In the genomic region with DNA sequence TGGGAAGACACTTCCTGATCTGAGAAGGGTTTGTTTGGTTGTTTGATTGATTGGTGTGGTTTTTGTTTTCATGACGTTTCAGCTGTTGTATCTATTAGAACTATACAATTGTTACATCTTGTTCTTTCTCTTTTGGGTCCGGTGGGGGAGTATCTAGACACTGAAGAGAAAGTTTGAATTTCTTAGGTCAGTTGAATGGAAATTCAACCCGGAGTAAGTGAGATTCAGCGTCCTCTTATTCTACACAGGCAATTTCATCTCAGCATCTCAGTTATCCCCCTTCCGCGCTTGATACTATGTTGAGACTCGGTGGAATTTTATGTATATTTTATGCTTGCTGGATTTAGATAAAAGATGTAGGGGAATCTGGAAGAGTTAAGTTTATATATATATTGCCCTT, we compare ENCODE assay signal across 8 mouse cellular contexts. TPM values are rescaled to one million over a fixed set of nuclear protein-coding genes. Genes with fewer than 3 reads are reported as not detected.
DNase-seq lines count a peak whose midpoint lies in the region; ATAC-seq and TF ChIP-seq lines count a peak whose summit lies in the region.

No protein-coding gene starts in this region.

- no peaks in the 10 kb centered on the region for H3K4me1 ChIP-seq in neural tube, embryonic 11.5 days (ENCODE audit: control insufficient read depth, insufficient read depth, low read length)
- H3K4me1 ChIP-seq in embryonic facial prominence, embryonic 14.5 days (ENCODE audit: control insufficient read depth, insufficient read depth, low read length), result no peaks in the 10 kb centered on the region
- H3K4me1 ChIP-seq in limb, embryonic 10.5 days, result no peaks in the 10 kb centered on the region
- H3K4me1 ChIP-seq in small intestine, adult 2 months (ENCODE audit: control insufficient read depth, insufficient read depth, insufficient read length, low read length), result no peaks in the 10 kb centered on the region

- no peak for ATAC-seq in neural tube, embryonic 11.5 days (ENCODE audit: insufficient read depth, low FRiP score, low TSS enrichment)
- no peak for ATAC-seq in embryonic facial prominence, embryonic 14.5 days (ENCODE audit: low read depth)
- no peak for ATAC-seq in megakaryocyte-erythroid progenitor cell, adult 5-6 weeks (replicated peaks; ENCODE audit: low FRiP score, low TSS enrichment, poor library complexity, severe bottlenecking)

- no peaks in the 10 kb centered on the region for H3K27me3 ChIP-seq in neural tube, embryonic 11.5 days (ENCODE audit: control insufficient read depth, insufficient read depth, low read length)
- H3K27me3 ChIP-seq in embryonic facial prominence, embryonic 14.5 days (replicated peaks; ENCODE audit: control insufficient read depth, insufficient read depth, low read length), result no peaks in the 10 kb centered on the region
- H3K27me3 ChIP-seq in limb, embryonic 10.5 days (ENCODE audit: low read depth, poor library complexity, severe bottlenecking), result no peaks in the 10 kb centered on the region
- H3K27me3 ChIP-seq in small intestine, adult 2 months (ENCODE audit: control insufficient read depth, insufficient read depth, low read length), result no peaks in the 10 kb centered on the region

- H3K4me3 ChIP-seq in neural tube, embryonic 11.5 days (ENCODE audit: low read depth, low read length), result peak overlapping the region; percentile 23
- peak overlapping the region; percentile 61 for H3K4me3 ChIP-seq in embryonic facial prominence, embryonic 14.5 days (ENCODE audit: low read depth, low read length)
- H3K4me3 ChIP-seq in limb, embryonic 10.5 days, result peak overlapping the region; percentile 70
- no peak overlapping the region for H3K4me3 ChIP-seq in small intestine, adult 2 months (ENCODE audit: low read depth, low read length)

- 12% methylated on average over 7 of the region's 7 CpGs for WGBS in neural tube, embryonic 11.5 days
- 9% methylated on average over 7 of the region's 7 CpGs for WGBS in embryonic facial prominence, embryonic 14.5 days
- 21% methylated on average over 7 of the region's 7 CpGs for WGBS in limb, embryonic 10.5 days
- 4% methylated on average over 7 of the region's 7 CpGs for WGBS in small intestine, adult 2 months

- H3K9ac ChIP-seq in neural tube, embryonic 11.5 days (ENCODE audit: low read length), result no peak overlapping the region
- H3K9ac ChIP-seq in embryonic facial prominence, embryonic 14.5 days (ENCODE audit: low read depth, low read length), result no peak overlapping the region

- TF ChIP-seq POLR2A in small intestine, adult 2 months (IDR thresholded peaks at IDR 0.05; ENCODE audit: low read depth, low read length), result no peak

- TF ChIP-seq CTCF in small intestine, adult 2 months (IDR thresholded peaks at IDR 0.05; ENCODE audit: extremely low read depth, insufficient read length, insufficient replicate concordance, low read depth, low read length), result no peak

- no peak for DNase-seq in neural tube, embryonic 11.5 days (ENCODE audit: low spot score)
- DNase-seq in neural tube, embryonic 10.5 days (ENCODE audit: extremely low spot score, low spot score), result no peak
- peak; percentile 26 for DNase-seq in embryonic facial prominence, embryonic 14.5 days (ENCODE audit: low spot score)
- DNase-seq in limb, embryonic 10.5 days (ENCODE audit: low spot score), result no peak
- DNase-seq in spleen, postnatal 36 days (ENCODE audit: low spot score in 2 of 2), result no peak
- DNase-seq in c-Kit-positive CD71-positive TER-119-positive erythroid progenitor cells, embryonic 14.5 days (ENCODE audit: low spot score), result no peak

- no peaks in the 10 kb centered on the region for H3K9me3 ChIP-seq in neural tube, embryonic 11.5 days (ENCODE audit: control insufficient read depth, low read length)
- H3K9me3 ChIP-seq in embryonic facial prominence, embryonic 14.5 days (ENCODE audit: control insufficient read depth, low read length), result no peaks in the 10 kb centered on the region
- H3K9me3 ChIP-seq in limb, embryonic 10.5 days (replicated peaks), result no peaks in the 10 kb centered on the region

- H3K4me2 ChIP-seq in neural tube, embryonic 11.5 days (ENCODE audit: low read depth), result peak overlapping the region; percentile 38
- peak overlapping the region; percentile 63 for H3K4me2 ChIP-seq in embryonic facial prominence, embryonic 14.5 days (ENCODE audit: low read depth, low read length)

- no peaks in the 10 kb centered on the region for H3K36me3 ChIP-seq in neural tube, embryonic 11.5 days (ENCODE audit: control insufficient read depth, insufficient read depth, low read length)
- no peaks in the 10 kb centered on the region for H3K36me3 ChIP-seq in embryonic facial prominence, embryonic 14.5 days (ENCODE audit: control insufficient read depth, insufficient read depth, low read length)
- H3K36me3 ChIP-seq in limb, embryonic 10.5 days, result no peaks in the 10 kb centered on the region
- no peaks in the 10 kb centered on the region for H3K36me3 ChIP-seq in small intestine, adult 2 months (ENCODE audit: control insufficient read depth, insufficient read depth, low read length)

- H3K27ac ChIP-seq in neural tube, embryonic 11.5 days (ENCODE audit: low read depth, low read length), result no peak overlapping the region
- no peak overlapping the region for H3K27ac ChIP-seq in embryonic facial prominence, embryonic 14.5 days (replicated peaks; ENCODE audit: low read depth, low read length)
- H3K27ac ChIP-seq in limb, embryonic 10.5 days, result no peak overlapping the region
- H3K27ac ChIP-seq in small intestine, adult 2 months (ENCODE audit: insufficient read depth, low read depth, low read length), result 0 out of 2 replicates have a peak overlapping the region, but pooled peaks have one; percentile 3

RNA-seq across cellular contexts. Expression of gene Cggbp1, which starts 21.0 kb away (rescaled TPM):
- polyA plus RNA-seq in neural tube, embryonic 11.5 days (2014; fragmentation: Nextera tagmentation; extraction: Ambion mirVana), result 126 and 129 TPM in 2 replicates
- polyA plus RNA-seq in embryonic facial prominence, embryonic 14.5 days (2014; fragmentation: Nextera tagmentation; extraction: Ambion mirVana), result 91.3 and 94.2 TPM in 2 replicates
- polyA plus RNA-seq in limb, embryonic 10.5 days (2016; fragmentation: Nextera tagmentation; extraction: Ambion mirVana), result 72.9 and 92.0 TPM in 2 replicates
- 1.6 and 3.8 TPM in 2 replicates for polyA plus RNA-seq in small intestine, adult 2 months (2012; rRNA removed)
- total RNA-seq in megakaryocyte-erythroid progenitor cell, adult 5-6 weeks (2014; fragmentation: Nextera tagmentation), result 43.1 and 49.6 TPM in 2 replicates
- 56.0 and 66.2 TPM in 2 replicates for total RNA-seq in megakaryocyte-erythroid progenitor cell, adult 5-6 weeks (2017)

RNA-seq across cellular contexts. Expression of gene Zfp654, which starts 21.4 kb away (rescaled TPM):
- polyA plus RNA-seq in neural tube, embryonic 11.5 days (2014; fragmentation: Nextera tagmentation; extraction: Ambion mirVana), result 9.5 and 10.3 TPM in 2 replicates
- polyA plus RNA-seq in embryonic facial prominence, embryonic 14.5 days (2014; fragmentation: Nextera tagmentation; extraction: Ambion mirVana), result 7.2 and 7.7 TPM in 2 replicates
- 5.3 and 5.8 TPM in 2 replicates for polyA plus RNA-seq in limb, embryonic 10.5 days (2016; fragmentation: Nextera tagmentation; extraction: Ambion mirVana)
- polyA plus RNA-seq in small intestine, adult 2 months (2012; rRNA removed), result 0.18 and 0.37 TPM in 2 replicates
- total RNA-seq in megakaryocyte-erythroid progenitor cell, adult 5-6 weeks (2014; fragmentation: Nextera tagmentation), result 15.7 and 20.7 TPM in 2 replicates
- 18.2 and 25.3 TPM in 2 replicates for total RNA-seq in megakaryocyte-erythroid progenitor cell, adult 5-6 weeks (2017)

Comparison
In these comparisons a context has a peak if more than half of its experiments do, and no peak if none do; other contexts are left out.
1. RNA of gene Cggbp1, which starts 21.0 kb away (polyA plus RNA-seq): 126 to 129 TPM in neural tube, embryonic 11.5 days, 91.3 to 94.2 TPM in embryonic facial prominence, embryonic 14.5 days and 72.9 to 92.0 TPM in limb, embryonic 10.5 days; 1.6 to 3.8 TPM in small intestine, adult 2 months; every median in the first group is over 10 times any median in the second.